Mouse (Mus musculus) heart, embryonic 12.5 days (tissue): Measurements from ENCODE around the gene Pgm2. TPM values are rescaled to one million over a fixed set of nuclear protein-coding genes. Genes with fewer than 3 reads are reported as not detected.
A peak's percentile ranks its signal among the peaks of the same experiment; 100 is the strongest.

Experiments
- ATAC-seq: fragments of 200-750 bp; cut with Nextera tagmentation; 2 replicates; pipeline ENCODE4 v1.8.0; 2017; ENCODE audit warnings: moderate TSS enrichment, moderate library complexity; ENCODE audit not compliant: insufficient number of reproducible peaks, low FRiP score
- H3K27ac ChIP-seq: fragments of 300-500 bp; sonication (generic); 2 replicates; pipeline ENCODE4 v1.5.1; 2016; ENCODE audit warnings: mild to moderate bottlenecking, moderate library complexity; ENCODE audit not compliant: poor library complexity, severe bottlenecking
- H3K27me3 ChIP-seq: fragments of 300-500 bp; sonication (generic); replicated peaks from 2 replicates; pipeline ENCODE4 v1.6.1; 2016; ENCODE audit warnings: mild to moderate bottlenecking, moderate library complexity
- H3K36me3 ChIP-seq: fragments of 300-500 bp; sonication (generic); 2 replicates; pipeline ENCODE4 v1.6.1; 2016; ENCODE audit warnings: mild to moderate bottlenecking, moderate library complexity
- H3K4me1 ChIP-seq: fragments of 300-500 bp; sonication (generic); replicated peaks from 2 replicates; pipeline ENCODE4 v1.6.1; 2016; ENCODE audit warnings: mild to moderate bottlenecking
- H3K4me2 ChIP-seq: fragments of 300-500 bp; sonication (generic); 2 replicates; pipeline ENCODE4 v1.6.1; 2016; ENCODE audit warnings: mild to moderate bottlenecking, moderate library complexity
- H3K4me3 ChIP-seq: fragments of 300-500 bp; sonication (generic); 2 replicates; pipeline ENCODE4 v1.5.1; 2016; ENCODE audit warnings: mild to moderate bottlenecking
- H3K9ac ChIP-seq: fragments of 300-500 bp; sonication (generic); 2 replicates; pipeline ENCODE4 v1.6.1; 2016; ENCODE audit warnings: mild to moderate bottlenecking, moderate library complexity
- H3K9me3 ChIP-seq: fragments of 300-500 bp; sonication (generic); replicated peaks from 2 replicates; pipeline ENCODE4 v1.6.1; 2016; ENCODE audit warnings: mild to moderate bottlenecking, moderate library complexity
- WGBS: fragments of 180-500 bp; shearing (Covaris S2); methylation state at CpG from one replicate; pipeline ENCODE4 v1.1.7; 2016; 5-methylcytosine and 5-hydroxymethylcytosine counted together
- polyA plus RNA-seq: library from polyadenylated mRNA; unstranded; fragments of >200 nt; fragmentation: Nextera tagmentation; extraction: Ambion mirVana; gene quantifications from 2 replicates; pipeline ENCODE4 v1.2.1, GENCODE M21; 2016

The Pgm2 gene
- 20.7 and 21.0 TPM in 2 replicates for polyA plus RNA-seq

- Histone ChIP-seq H3K4me3 (peak within 1 kb of the TSS; percentile 95), H3K9me3 (no peaks in the 10 kb centered on the region; the same call in 1 of the 2 replicates), H3K36me3 (peaks cover 11% of the 10 kb centered on the region), H3K4me2 (peak within 1 kb of the TSS; percentile 88), H3K27ac (peak within 1 kb of the TSS; percentile 67), H3K9ac (peak within 1 kb of the TSS; percentile 94), H3K4me1 (peaks cover 20% of the 10 kb centered on the region), H3K27me3 (no peaks in the 10 kb centered on the region)
- peak; percentile 94 for ATAC-seq
- under 1% methylated on average over 43 of the region's 43 CpGs for WGBS
Observed at GRCm38 (mm10) chr5:64092748-64093292, at the start of gene Pgm2. Pgm2 (plus strand) TSS chr5:64092950.

DNA sequence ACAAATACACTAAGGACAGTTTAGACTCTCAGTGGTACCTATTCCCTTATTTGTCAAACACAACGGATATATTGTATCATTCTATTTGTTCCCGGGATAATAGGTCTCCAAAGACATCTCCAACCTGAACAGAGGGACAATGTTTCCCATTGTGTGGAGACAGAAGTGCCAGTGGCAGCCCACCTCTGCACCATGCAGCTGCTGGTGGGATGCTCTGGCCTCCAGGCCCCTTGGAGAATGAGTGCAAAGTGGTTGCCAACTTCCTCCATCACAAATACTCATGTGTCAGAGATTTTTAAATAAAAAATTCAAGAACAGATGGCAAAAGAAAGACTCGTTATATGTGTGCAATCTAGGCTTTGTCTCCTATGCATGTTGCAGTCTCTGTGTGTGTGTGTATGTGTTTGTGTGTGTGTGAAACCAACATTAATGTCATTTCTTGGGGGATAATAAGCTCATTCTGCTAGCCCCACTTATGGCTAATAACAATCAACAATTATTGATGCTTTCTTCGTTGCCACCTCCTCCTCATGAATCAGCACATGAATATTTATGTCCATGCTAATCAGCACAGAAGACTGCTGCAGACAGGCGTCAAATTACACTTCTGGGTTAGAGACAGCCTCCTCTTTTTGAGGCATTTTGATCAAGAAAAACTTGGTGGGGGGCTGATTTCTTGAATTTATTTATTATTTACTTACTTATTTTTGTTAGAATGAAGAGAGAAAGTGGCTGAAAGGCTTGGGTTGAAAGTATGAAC lies 48.9 kb upstream of the Pgm2 start:
- no peak for ATAC-seq
- Histone ChIP-seq H3K9ac (no peak overlapping the region), H3K4me2 (no peak overlapping the region), H3K27me3 (peaks cover 26% of the 10 kb centered on the region), H3K4me1 (0 out of 2 replicates have a peak, but pooled peaks cover 6% of the 10 kb centered on the region), H3K9me3 (no peaks in the 10 kb centered on the region), H3K36me3 (no peaks in the 10 kb centered on the region), H3K27ac (no peak overlapping the region), H3K4me3 (no peak overlapping the region)
- 64% methylated on average over 5 of the region's 5 CpGs for WGBS

- no peak overlapping the region for H3K27ac ChIP-seq
- no peak for ATAC-seq
- no peak overlapping the region for H3K4me2 ChIP-seq
- whole genome bisulfite sequencing: 87% methylated on average over 18 of the region's 18 CpGs
- H3K4me1 ChIP-seq: 0 out of 2 replicates have a peak, but pooled peaks cover 6% of the 10 kb centered on the region
- no peaks in the 10 kb centered on the region for H3K36me3 ChIP-seq
- no peaks in the 10 kb centered on the region for H3K9me3 ChIP-seq
- no peak overlapping the region for H3K9ac ChIP-seq
- no peak overlapping the region for H3K4me3 ChIP-seq
- H3K27me3 ChIP-seq: peaks cover 30% of the 10 kb centered on the region
Observed at GRCm38 (mm10) chr5:64044790-64045189, 48.0 kb upstream of the Pgm2 start.

- Histone ChIP-seq H3K4me2 (peak overlapping the region; percentile 36; the same call in 1 of the 2 replicates), H3K36me3 (no peaks in the 10 kb centered on the region), H3K9me3 (no peaks in the 10 kb centered on the region), H3K9ac (no peak overlapping the region), H3K4me3 (no peak overlapping the region), H3K4me1 (0 out of 2 replicates have a peak, but pooled peaks cover 6% of the 10 kb centered on the region), H3K27me3 (peaks cover 35% of the 10 kb centered on the region), H3K27ac (no peak overlapping the region)
- ATAC-seq: peak; percentile 85
- 31% methylated on average over 8 of the region's 8 CpGs for WGBS
Observed at GRCm38 (mm10) chr5:64045502-64045901, 47.2 kb upstream of the Pgm2 start.

DNA sequence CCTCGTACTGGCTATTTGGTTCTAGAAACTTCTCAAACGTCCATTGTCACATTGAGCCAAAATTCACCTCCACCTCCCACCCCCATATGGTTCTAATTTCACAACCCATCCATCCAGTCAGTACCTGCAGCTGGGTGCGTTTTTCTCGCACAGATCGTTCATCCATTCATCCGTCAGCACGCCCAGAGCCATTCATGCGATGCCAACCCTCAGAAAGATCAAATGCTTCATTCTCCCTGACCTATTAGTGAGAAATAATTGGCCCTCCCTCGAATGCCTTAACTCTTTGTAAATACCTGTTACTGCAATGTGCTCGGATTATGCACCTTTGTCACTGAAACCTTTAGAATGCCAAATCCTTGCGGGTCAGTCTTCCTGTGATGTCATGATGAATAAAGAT lies 45.8 kb upstream of the Pgm2 start:
- Histone ChIP-seq H3K4me2 (no peak overlapping the region), H3K4me1 (0 out of 2 replicates have a peak, but pooled peaks cover 6% of the 10 kb centered on the region), H3K27ac (no peak overlapping the region), H3K4me3 (no peak overlapping the region), H3K36me3 (no peaks in the 10 kb centered on the region), H3K27me3 (peaks cover 35% of the 10 kb centered on the region), H3K9ac (no peak overlapping the region), H3K9me3 (0 out of 2 replicates have a peak, but pooled peaks cover 3% of the 10 kb centered on the region)
- WGBS: 79% methylated on average over 11 of the region's 11 CpGs
- no peak for ATAC-seq

DNA sequence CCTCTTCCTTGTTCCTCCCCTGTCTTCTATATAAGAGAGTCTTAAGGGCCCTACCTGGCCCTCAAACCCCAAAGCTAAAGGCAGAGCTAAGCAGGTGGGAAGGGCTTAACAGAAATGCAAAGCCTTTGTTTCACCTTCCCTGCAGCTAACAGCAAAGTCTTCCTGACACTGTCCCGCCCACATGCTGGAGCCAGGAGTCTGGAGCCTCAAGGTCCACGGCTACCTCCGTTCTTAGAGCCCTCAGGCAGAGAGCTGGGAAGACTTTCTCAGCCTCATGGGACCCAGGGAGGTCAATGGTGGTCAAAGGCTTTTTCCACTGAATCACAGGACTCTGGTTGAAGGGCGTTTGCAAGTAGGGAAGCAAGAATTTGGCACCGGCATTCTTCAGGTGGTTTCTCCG lies 44.8 kb upstream of the Pgm2 start:
- peaks cover 35% of the 10 kb centered on the region for H3K27me3 ChIP-seq
- no peak overlapping the region for H3K4me3 ChIP-seq
- no peak for ATAC-seq
- 47% methylated on average over 6 of the region's 6 CpGs for WGBS
- no peak overlapping the region for H3K27ac ChIP-seq
- H3K9me3 ChIP-seq: 0 out of 2 replicates have a peak, but pooled peaks cover 10% of the 10 kb centered on the region
- H3K4me2 ChIP-seq: no peak overlapping the region
- no peaks in the 10 kb centered on the region for H3K36me3 ChIP-seq
- 0 out of 2 replicates have a peak, but pooled peaks cover 6% of the 10 kb centered on the region for H3K4me1 ChIP-seq
- H3K9ac ChIP-seq: no peak overlapping the region

DNA sequence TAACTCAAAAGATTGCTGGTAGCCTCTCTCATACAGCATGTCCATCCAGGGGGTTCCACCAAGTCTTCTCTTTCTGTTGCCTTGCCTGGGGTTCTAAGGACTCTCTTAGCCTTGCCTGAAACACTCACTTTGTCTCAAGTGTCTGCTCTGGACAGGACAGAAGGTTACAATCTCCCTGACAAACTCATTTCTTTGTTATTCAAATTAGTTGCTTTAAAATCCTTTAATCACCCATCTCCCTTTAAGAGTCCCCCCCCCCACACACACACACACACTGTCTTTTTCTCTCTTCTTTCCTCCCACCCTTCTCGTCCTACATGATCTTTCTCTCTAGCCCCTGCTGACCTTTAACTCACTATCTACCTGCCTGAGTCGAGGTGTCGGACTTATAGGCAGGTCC lies 44.1 kb upstream of the Pgm2 start:
- Histone ChIP-seq H3K9me3 (0 out of 2 replicates have a peak, but pooled peaks cover 12% of the 10 kb centered on the region), H3K4me2 (no peak overlapping the region), H3K36me3 (no peaks in the 10 kb centered on the region), H3K9ac (no peak overlapping the region), H3K27me3 (peaks cover 35% of the 10 kb centered on the region), H3K4me1 (0 out of 2 replicates have a peak, but pooled peaks cover 6% of the 10 kb centered on the region), H3K27ac (no peak overlapping the region), H3K4me3 (no peak overlapping the region)
- 61% methylated on average over 3 of the region's 3 CpGs for WGBS
- ATAC-seq: no peak

- Histone ChIP-seq H3K4me3 (no peak overlapping the region), H3K4me1 (0 out of 2 replicates have a peak, but pooled peaks cover 6% of the 10 kb centered on the region), H3K27ac (no peak overlapping the region), H3K36me3 (no peaks in the 10 kb centered on the region), H3K4me2 (no peak overlapping the region), H3K27me3 (peaks cover 35% of the 10 kb centered on the region), H3K9me3 (0 out of 2 replicates have a peak, but pooled peaks cover 12% of the 10 kb centered on the region), H3K9ac (no peak overlapping the region)
- WGBS: 77% methylated on average over 4 of the region's 5 CpGs
- no peak for ATAC-seq
Observed at GRCm38 (mm10) chr5:64049256-64049655, 43.5 kb upstream of the Pgm2 start.

DNA sequence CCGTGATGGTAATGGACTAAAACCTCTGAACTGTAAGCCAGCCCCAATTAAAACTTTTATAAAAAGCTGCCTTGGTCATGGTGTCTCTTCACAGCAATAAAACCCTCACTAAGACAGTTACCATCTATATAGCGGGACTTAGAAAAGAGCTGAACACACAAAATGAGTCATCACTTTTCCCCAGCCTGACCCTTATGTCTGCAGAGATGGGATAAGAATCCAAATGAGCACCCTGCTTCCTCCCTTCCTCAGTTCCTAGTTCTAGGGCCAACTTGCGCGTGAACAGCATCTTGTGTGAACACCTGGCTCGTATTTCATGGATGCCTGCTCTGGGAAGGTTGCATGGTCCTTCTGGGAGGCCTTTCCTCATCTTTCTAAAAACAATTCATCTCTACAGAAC lies 39.7 kb upstream of the Pgm2 start:
- ATAC-seq: no peak
- H3K36me3 ChIP-seq: no peaks in the 10 kb centered on the region
- H3K9ac ChIP-seq: no peak overlapping the region
- H3K4me1 ChIP-seq: no peaks in the 10 kb centered on the region
- no peak overlapping the region for H3K4me3 ChIP-seq
- peaks cover 21% of the 10 kb centered on the region for H3K27me3 ChIP-seq
- no peak overlapping the region for H3K27ac ChIP-seq
- H3K9me3 ChIP-seq: peaks cover 19% of the 10 kb centered on the region; the same call in 1 of the 2 replicates
- no peak overlapping the region for H3K4me2 ChIP-seq
- 83% methylated on average over 5 of the region's 5 CpGs for WGBS

GRCm38 (mm10) chr5:64056210-64056609 lies 36.5 kb upstream of the Pgm2 start:
- 90% methylated on average over 6 of the region's 6 CpGs for WGBS
- Histone ChIP-seq H3K9me3 (peaks cover 26% of the 10 kb centered on the region; the same call in 1 of the 2 replicates), H3K4me3 (no peak overlapping the region), H3K4me1 (no peaks in the 10 kb centered on the region), H3K4me2 (no peak overlapping the region), H3K27me3 (peaks cover 34% of the 10 kb centered on the region), H3K27ac (no peak overlapping the region), H3K9ac (no peak overlapping the region), H3K36me3 (no peaks in the 10 kb centered on the region)
- ATAC-seq: no peak

DNA sequence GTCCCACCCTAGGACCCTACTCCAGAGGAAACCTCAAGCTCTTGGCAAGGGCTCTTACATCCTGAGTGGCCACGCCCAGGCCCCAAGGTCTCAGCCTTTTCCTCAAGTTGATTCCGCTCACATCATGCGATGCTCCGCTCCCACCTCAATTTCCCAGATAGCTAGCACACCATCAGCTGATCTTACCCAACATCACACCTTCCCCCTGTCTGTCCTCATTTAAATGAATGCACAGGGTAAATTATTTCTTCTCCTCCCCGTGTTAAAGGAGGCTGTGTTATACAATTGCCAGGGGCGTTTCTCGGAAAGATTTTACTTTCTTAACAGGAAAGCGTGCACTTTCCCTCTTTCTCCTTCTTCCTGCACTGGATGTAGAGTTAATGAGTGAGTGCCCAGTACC lies 31.9 kb upstream of the Pgm2 start:
- no peak overlapping the region for H3K27ac ChIP-seq
- peaks cover 26% of the 10 kb centered on the region for H3K4me1 ChIP-seq
- H3K4me3 ChIP-seq: no peak overlapping the region
- no peak overlapping the region for H3K4me2 ChIP-seq
- no peak overlapping the region for H3K9ac ChIP-seq
- H3K9me3 ChIP-seq: 0 out of 2 replicates have a peak, but pooled peaks cover 7% of the 10 kb centered on the region
- peaks cover 62% of the 10 kb centered on the region for H3K27me3 ChIP-seq
- 89% methylated on average over 8 of the region's 8 CpGs for WGBS
- ATAC-seq: no peak
- no peaks in the 10 kb centered on the region for H3K36me3 ChIP-seq
